Mouse (Mus musculus): ENCODE measurements around the gene Kcnk4.
A peak's percentile ranks its signal among the peaks of the same experiment; 100 is the strongest.

Kcnk4 gene

GRCm38 (mm10) chr19:6937541-6938465 is 3.5 kb upstream of the Kcnk4 start:
- no peak for DNase-seq (ENCODE audit: low spot score)

- DNase-seq (ENCODE audit: low spot score): peak; percentile 31
Measured at GRCm38 (mm10) chr19:6936299-6936698, 2.0 kb upstream of the Kcnk4 start.

GRCm38 (mm10) chr19:6933436-6934194 is 700 bp downstream of the Kcnk4 start:
- DNase-seq (ENCODE audit: low spot score): no peak

DNA sequence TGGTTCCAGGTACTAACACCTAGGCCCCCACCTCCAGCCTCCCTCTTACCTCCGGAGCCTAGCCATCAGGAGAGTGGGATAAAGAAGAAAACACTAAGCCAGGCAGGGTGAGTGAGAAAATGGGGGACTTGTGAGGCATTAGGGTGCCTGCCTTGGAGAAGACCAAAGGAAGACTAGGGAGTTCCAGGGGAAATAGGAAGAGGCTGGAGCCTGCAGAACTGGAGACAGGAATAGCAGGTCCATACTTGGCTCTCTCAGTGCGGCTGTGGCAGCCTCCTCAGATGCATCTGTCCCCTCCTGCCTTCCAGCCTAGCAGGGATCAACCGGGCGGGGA is 1.2 kb downstream of the Kcnk4 start:
- DNase-seq (ENCODE audit: low spot score): no peak

- DNase-seq (ENCODE audit: low spot score): no peak
Measured at GRCm38 (mm10) chr19:6932018-6932417, 2.3 kb downstream of the Kcnk4 start.

DNA sequence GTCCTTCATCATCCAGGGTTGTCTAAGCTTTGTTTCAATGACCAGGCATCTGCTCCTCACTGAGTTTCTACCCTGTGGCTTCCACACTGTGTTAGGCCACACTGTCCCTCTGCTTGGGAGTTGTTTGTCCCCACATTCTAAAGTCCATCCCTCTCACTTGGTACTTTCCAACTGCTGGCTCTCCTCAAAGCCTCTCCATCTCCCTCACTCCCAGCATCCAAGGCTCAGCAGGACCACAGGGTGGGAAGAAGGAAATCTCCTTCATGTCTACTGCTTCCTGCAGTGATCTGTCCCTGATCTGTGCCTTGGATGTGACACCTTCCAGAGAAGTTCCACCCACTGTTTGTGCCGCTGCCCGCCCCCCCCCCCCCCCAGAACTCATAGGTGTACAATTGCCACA is 3.3 kb downstream of the Kcnk4 start:
- no peak for DNase-seq (ENCODE audit: low spot score)

DNA sequence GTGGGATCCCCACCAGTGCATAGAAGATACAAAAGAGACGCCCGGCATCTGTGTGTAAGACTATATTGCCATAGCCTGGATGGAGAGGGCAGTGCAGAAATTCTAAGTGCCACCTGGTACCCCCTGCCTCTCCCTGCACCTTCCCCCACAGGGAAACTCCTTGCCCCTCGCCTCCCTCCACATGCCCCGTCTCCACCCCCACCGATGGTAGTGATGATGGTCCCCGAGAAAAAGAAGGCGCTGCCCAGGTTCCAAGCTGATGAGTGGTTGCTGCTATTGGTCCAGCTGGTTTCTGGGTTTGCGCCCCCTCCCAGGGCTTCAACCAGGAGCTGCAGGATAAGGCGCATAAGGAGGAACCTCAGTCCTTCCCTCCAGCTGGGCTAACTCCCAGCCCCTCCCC is 6.2 kb downstream of the Kcnk4 start:
- DNase-seq (ENCODE audit: low spot score): no peak

DNA sequence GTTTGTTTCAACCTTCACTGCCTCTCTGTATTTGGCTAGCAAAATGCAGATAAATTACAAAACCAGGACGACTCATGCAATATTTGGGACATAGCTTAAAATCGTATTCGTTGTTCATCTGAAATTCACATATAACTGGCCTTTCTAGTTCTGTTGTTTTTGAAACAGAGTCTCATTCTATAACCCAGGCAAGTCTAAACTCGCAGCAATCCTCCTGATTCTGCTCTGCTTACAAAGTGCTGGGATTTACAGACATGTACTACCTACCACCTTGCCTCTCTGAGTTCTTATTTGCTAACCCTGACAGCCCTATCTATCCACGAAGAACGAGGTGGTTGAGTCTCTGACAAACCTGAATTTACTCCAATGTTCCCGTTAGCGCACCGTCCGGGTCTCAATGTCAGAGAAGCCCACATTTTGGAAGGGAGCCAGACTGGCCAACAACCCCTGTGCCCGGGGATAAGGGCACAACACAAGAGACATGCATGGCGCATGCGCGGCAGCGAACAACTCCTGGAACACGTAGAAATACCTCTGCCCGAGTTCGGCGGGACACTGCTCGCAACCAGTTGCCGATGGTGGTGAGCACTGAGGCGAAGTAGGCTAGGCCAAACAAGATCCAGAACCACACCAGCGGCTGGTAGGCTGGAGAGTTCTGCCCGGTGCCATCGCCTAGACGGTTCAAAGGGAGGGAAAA is 7.6 kb downstream of the Kcnk4 start:
- no peak for DNase-seq (ENCODE audit: low spot score)

GRCm38 (mm10) chr19:6925611-6926329 is 8.5 kb downstream of the Kcnk4 start:
- no peak for DNase-seq (ENCODE audit: low spot score)

DNA sequence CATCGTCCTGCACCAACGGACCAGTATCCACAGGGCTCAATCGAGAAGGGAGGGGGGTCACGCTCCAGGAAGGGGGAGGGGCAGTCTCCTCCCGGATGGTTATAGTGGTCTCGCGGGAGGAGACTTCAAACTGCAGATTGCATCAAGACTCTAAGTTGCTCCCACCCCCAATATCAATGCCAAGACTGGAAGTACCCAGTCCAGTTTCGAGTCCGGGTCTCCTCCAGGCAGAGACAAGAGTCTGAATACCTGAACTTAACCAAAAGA is 9.1 kb downstream of the Kcnk4 start, which contains the start of gene Catsperz:
Gene Catsperz (minus strand): TSS at position 74 of the 267 bp plus-strand sequence.
- DNase-seq (ENCODE audit: low spot score): no peak

DNA sequence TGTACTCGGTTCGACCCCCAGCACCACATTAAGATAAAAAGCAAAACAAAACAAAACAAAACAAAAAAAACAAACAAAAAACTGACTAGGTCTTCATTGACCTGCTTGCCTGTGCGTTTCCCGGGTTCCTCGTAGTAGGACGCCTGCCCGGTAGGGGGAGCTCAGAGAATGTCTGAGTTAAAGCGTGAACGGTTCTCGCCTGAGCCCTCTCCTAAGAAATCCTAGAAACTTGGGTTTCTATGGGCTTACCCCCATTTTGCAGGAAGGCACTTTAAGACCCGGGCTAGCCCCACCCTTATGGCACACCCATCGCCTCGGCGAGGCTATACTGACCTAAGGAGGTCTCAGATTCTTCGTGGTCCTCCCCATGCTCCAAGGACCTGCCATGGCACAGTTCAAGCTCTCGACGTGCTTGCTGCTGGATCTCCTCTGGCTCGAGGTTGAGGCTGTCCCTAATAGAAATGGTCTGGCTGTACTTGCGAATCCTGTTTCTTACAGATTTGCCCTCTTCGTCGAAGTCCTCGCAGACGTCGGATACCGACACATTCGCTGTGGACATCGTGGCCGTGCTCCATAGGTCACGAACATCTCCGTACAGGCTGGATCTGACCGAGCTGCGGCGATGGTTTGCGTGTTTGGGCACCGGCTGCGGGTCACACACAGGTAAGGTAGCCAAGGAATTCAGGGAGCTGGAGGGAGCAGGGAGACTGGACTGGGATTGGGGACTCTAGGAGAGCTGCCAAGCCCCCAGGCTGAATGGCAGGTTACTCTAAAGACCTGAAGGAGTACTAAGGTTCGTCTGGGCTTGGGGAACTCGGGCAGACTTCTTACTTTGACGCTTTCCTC is 9.6 kb downstream of the Kcnk4 start:
- peak; percentile 64 for DNase-seq (ENCODE audit: low spot score)

DNA sequence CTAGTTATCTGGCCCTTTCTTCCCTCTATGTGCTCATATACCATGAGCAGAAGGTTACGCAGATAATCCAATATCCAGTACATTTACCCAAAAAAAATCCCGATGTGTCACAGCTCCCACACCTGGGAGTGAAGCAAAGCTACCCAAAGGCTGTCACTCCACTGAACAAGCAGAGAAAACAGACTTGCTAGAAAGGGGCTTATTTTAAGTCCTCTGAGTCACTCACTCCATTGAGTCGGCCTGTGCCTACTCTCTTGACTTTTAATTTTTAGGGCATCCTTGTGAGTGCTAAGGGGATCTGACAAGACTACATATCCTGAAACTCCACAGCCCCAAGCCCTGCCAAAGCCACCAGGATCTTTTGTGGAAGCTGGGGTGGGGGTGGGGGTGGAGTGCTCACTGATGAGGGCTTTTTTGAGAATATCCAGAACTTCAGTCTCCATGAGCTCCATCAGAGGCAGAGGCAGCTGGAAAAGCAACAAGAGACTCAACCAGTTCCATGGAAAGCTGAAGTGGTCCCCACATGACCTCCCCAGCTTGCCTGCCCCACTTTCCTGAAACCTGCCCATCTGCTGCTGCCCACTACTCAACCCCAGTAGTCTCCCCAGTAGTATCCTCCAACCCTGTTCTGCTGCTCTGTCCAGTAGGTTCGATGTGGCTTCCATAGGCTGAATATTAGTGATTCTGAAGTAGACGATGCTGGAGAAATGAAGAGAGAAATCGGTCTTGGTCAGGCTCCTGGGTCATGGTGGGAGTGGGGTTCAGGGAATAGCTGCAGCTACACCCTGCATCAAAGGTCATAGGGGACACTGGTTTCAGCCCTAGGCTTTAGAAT is 11.2 kb downstream of the Kcnk4 start:
- DNase-seq (ENCODE audit: low spot score): no peak

DNA sequence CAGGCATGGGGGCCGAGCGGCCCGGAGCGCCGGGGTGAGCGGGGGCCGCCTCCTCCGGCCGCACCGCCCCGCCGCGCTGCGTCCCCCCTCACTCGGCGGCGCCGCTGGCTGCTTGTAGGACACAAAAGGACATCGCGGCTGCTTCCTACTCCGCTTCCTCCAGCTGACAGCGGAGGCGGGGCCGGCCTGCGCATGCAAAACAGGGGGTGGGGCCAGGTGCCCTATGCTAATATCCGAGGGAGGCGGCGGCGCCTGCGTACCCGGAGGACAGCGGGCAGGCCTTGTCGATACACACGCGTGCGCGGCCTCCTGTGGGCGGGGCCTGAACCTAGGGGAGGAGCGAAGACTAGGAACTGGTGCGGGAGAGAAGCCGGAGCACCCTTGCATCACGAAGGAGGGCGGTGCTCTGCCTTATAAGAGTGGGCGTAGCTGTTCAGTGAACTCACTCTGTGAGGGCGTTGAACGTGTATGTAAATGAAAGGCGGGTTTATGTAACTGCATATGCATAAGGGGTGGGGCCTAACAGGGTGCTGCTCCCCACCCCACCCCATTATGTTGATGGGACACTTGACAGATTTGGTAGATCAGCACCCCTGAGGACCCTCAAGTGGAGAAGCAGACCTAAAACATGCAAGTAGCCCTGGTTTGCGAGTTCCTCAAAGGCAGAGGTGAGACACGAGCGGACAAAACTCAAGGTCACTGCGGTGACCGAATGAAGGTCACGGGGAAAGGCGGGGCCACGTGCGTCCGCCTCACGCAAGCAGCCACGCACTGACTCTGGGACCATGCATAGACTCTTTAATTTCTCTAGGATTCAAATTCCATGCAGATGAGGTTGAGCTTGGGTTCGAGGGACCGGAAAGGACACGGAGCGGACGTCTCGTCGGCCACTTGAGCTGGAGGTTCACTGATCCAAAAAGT is 12.4 kb downstream of the Kcnk4 start, which contains the start of gene Esrra:
Gene Esrra (minus strand): TSS at position 167 of the 921 bp plus-strand sequence.
- DNase-seq (ENCODE audit: low spot score): peak; percentile 100

DNA sequence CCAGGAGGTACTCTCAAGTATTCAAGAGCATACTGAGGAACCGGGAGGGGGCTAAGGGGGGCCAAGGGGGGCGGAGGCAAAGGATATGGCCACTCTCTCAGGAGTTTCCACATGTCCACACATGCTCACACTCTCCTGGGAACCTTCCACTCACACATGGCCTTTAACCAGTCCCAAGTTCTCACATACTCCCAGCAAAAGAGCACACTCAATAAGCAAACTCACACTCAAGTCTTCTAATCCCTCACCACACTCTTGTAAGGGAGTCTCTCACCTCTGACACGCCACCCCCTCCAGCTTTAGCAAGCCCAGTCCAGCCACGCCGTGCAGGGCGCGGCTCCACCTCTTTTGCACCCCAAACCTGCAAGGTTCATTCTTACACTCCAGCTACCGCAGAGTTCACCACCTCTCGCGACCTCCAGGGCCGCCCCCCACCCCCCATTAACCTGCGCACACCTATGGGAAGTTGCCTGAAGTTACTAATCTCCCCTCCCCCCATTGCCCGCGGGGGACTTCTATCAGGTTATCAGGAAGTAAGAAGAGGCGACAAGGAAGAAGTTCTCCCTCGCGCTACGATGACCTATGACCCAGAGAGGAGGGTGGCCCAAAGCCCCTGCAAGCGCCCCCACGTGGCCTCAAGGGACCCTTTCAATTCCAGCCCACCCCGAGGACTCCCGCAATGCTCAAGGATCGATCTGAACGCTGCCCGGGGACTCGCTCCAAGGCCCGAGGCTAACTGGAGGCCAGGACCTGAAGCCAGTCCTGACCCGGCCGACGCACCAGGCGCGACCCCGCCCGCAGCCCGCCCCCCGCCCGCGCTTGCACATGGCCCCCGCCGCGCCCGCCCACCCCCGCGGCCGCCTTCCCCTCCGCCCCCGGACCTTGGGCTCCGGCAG is 13.3 kb downstream of the Kcnk4 start:
- peak; percentile 37 for DNase-seq (ENCODE audit: low spot score)

GRCm38 (mm10) chr19:6919876-6920740 is 14.2 kb downstream of the Kcnk4 start:
- no peak for DNase-seq (ENCODE audit: low spot score)

GRCm38 (mm10) chr19:6919431-6919830 is 14.9 kb downstream of the Kcnk4 start:
- no peak for DNase-seq (ENCODE audit: low spot score)

DNA sequence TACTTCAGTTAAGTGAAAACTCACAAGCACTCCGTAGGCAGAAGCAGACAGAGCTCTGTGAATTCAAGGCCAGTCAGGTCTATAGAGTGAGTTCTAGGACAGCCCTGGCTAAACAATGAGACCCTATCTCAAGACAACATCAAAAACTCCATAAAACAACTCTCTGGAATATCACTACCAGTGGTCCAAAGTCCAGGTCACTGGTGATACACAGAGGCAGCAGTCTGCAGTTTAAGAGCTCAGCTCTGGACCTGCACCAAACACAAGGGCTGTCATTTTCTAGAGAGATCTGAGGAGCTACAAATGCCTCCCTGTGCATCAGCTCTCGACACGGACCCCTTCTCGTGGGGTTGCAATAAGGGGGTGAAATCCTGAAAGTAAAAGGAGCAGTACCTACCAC is 16.0 kb downstream of the Kcnk4 start:
- no peak for DNase-seq (ENCODE audit: low spot score)

Measured in c-Kit-positive CD71-positive TER-119-positive erythroid progenitor cells, embryonic 14.5 days (primary cell).